Mouse (Mus musculus) intestine, embryonic 16.5 days (tissue): Measurements from ENCODE around the gene Olfr818. TPM values are rescaled to one million over a fixed set of nuclear protein-coding genes. Genes with fewer than 3 reads are reported as not detected.
"Not testable (repeated sequence)": the region's sequence is repeated elsewhere in the genome, so short reads cannot be mapped to it uniquely, and the experiment has no call there.

Experiments
- ATAC-seq: fragments of 200-750 bp; cut with Nextera tagmentation; 2 replicates; pipeline ENCODE4 v1.8.0; 2017; ENCODE audit warnings: moderate TSS enrichment, moderate library complexity
- H3K27ac ChIP-seq: fragments of 300-500 bp; sonication (generic); 2 replicates; pipeline ENCODE4 v1.5.1; 2014; ENCODE audit warnings: mild to moderate bottlenecking, low read length
- H3K27me3 ChIP-seq: fragments of 300-500 bp; sonication (generic); replicated peaks from 2 replicates; pipeline ENCODE4 v1.6.1; 2014; ENCODE audit warnings: low read length, control low read depth, mixed read lengths; ENCODE audit not compliant: control insufficient read depth, insufficient read depth
- H3K36me3 ChIP-seq: fragments of 300-500 bp; sonication (generic); 2 replicates; pipeline ENCODE4 v1.6.1; 2014; ENCODE audit warnings: low read length, control low read depth; ENCODE audit not compliant: control insufficient read depth, insufficient read depth
- H3K4me1 ChIP-seq: fragments of 300-500 bp; sonication (generic); 2 replicates; pipeline ENCODE4 v1.6.1; 2014; ENCODE audit warnings: low read length, control low read depth, mixed read lengths; ENCODE audit not compliant: control insufficient read depth, insufficient read depth
- H3K4me2 ChIP-seq: fragments of 300-500 bp; sonication (generic); 2 replicates; pipeline ENCODE4 v1.6.1; 2014; ENCODE audit warnings: low read depth, low read length, control low read depth
- H3K4me3 ChIP-seq: fragments of 300-500 bp; sonication (generic); 2 replicates; pipeline ENCODE4 v1.5.1; 2014; ENCODE audit warnings: mild to moderate bottlenecking, low read length
- H3K9ac ChIP-seq: fragments of 300-500 bp; sonication (generic); 2 replicates; pipeline ENCODE4 v1.6.1; 2014; ENCODE audit warnings: low read depth, low read length
- H3K9me3 ChIP-seq: fragments of 300-500 bp; sonication (generic); 2 replicates; pipeline ENCODE4 v1.6.1; 2016; ENCODE audit warnings: low read length, control low read depth; ENCODE audit not compliant: control insufficient read depth
- WGBS: fragments of 180-500 bp; shearing (Covaris S2); extraction: QIAGEN DNeasy Blood & Tissue Kit; methylation state at CpG from one replicate; pipeline ENCODE4 v1.1.7; 2014; 5-methylcytosine and 5-hydroxymethylcytosine counted together
- polyA plus RNA-seq: library from polyadenylated mRNA; unstranded; fragments of >200 nt; fragmentation: Nextera tagmentation; extraction: Ambion mirVana; gene quantifications from 2 replicates; pipeline ENCODE4 v1.2.1, GENCODE M21; 2015

Olfr818 gene
- polyA plus RNA-seq, result not detected in 2 replicates

DNA sequence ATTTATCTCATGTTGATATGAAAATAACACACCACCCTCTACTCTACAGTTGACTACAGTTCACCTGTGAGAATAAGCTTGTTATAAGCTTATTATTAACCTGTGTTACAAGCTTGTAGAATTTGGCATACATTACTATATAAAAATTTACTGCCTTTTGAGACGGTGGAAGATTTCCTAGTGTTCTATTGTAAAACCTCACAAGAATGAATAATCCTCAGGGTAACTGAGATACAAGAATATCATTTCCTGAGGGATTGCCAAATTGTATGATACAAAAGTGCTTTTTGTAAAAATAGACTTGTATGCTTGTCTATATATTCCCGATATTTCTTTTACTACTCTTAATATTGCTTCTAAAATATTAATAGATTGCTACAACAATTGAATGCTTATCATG lies at the start of gene Olfr818:
Gene Olfr818 (minus strand): TSS at position 101 of the 400 bp plus-strand sequence.
- Histone ChIP-seq H3K27ac (no peak within 1 kb of the TSS), H3K9me3 (no peaks in the 10 kb centered on the region), H3K27me3 (no peaks in the 10 kb centered on the region), H3K4me1 (no peaks in the 10 kb centered on the region), H3K4me2 (no peak within 1 kb of the TSS), H3K9ac (no peak within 1 kb of the TSS), H3K4me3 (no peak within 1 kb of the TSS), H3K36me3 (no peaks in the 10 kb centered on the region)
- 90% methylated on average over 2 of the region's 2 CpGs for WGBS
- no peak for ATAC-seq

DNA sequence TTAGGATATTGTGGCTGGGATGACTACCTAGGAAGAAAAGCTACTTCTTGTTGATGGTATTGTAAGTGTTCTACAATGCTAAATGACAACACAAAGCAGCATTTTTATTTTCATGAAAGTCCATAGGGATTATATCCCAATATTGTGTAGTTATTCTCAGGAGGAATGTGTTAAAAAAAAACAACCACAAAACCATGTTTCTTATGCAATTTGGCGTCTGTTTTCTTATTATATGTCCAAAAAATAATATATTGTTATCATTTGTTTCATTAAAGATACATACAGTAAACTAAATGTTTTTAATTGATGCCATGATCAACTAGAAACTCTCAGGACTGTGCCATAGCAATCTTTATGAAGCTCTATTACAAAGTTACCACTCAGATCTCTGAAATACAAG lies 36.1 kb upstream of the Olfr818 start, which contains the start of gene Gm10310:
Gene Gm10310 (minus strand): TSS at position 101 of the 400 bp plus-strand sequence.
- not testable (repeated sequence) for ATAC-seq, H3K27ac ChIP-seq, H3K27me3 ChIP-seq, H3K9ac ChIP-seq, H3K4me2 ChIP-seq, H3K36me3 ChIP-seq, H3K4me1 ChIP-seq, H3K4me3 ChIP-seq, H3K9me3 ChIP-seq
- no CpG with 5 or more reads among the region's 1 CpGs for WGBS

DNA sequence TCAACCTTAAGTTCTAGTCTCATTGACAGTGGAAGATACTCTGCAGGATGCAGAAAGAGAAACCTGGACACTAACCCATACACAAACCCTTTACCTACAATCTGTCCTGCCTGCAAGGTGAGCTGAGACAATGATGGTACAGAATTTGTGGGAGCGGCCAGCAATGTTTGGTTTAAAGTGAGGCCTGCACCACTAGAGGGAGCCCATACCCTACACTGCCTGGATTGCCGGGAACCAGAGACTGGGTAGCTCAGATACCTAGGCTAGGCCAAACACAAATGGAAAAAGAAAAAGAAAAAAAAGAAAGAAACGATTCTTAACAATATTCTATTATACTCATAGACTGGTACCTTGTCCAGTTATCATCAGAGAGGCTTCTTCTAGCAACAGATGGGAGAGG lies 33.0 kb upstream of the Olfr818 start:
- not testable (repeated sequence) for H3K4me1 ChIP-seq, ATAC-seq, H3K4me3 ChIP-seq, H3K36me3 ChIP-seq, H3K27ac ChIP-seq, H3K9me3 ChIP-seq, H3K9ac ChIP-seq, H3K4me2 ChIP-seq, H3K27me3 ChIP-seq
- WGBS, result no CpG with 5 or more reads among the region's 3 CpGs

DNA sequence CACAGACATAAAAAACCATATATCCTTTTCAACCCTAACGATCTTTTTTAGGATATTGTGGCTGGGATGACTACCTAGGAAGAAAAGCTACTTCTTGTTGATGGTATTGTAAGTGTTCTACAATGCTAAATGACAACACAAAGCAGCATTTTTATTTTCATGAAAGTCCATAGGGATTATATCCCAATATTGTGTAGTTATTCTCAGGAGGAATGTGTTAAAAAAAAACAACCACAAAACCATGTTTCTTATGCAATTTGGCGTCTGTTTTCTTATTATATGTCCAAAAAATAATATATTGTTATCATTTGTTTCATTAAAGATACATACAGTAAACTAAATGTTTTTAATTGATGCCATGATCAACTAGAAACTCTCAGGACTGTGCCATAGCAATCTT lies 27.1 kb upstream of the Olfr818 start, which contains the start of gene Olfr247:
Gene Olfr247 (minus strand): TSS at position 101 of the 400 bp plus-strand sequence.
- H3K27ac ChIP-seq, H3K27me3 ChIP-seq, H3K9ac ChIP-seq, H3K4me1 ChIP-seq, ATAC-seq, H3K36me3 ChIP-seq, H3K4me3 ChIP-seq, H3K4me2 ChIP-seq, H3K9me3 ChIP-seq: not testable (repeated sequence)
- WGBS, result no CpG with 5 or more reads among the region's 2 CpGs

DNA sequence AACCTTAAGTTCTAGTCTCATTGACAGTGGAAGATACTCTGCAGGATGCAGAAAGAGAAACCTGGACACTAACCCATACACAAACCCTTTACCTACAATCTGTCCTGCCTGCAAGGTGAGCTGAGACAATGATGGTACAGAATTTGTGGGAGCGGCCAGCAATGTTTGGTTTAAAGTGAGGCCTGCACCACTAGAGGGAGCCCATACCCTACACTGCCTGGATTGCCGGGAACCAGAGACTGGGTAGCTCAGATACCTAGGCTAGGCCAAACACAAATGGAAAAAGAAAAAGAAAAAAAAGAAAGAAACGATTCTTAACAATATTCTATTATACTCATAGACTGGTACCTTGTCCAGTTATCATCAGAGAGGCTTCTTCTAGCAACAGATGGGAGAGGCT lies 24.1 kb upstream of the Olfr818 start:
- H3K4me2 ChIP-seq, H3K27me3 ChIP-seq, H3K27ac ChIP-seq, H3K4me3 ChIP-seq, H3K36me3 ChIP-seq, H3K9me3 ChIP-seq, H3K4me1 ChIP-seq, H3K9ac ChIP-seq: not testable (repeated sequence)
- ATAC-seq, result peak; percentile 56; the same call in 1 of the 2 replicates
- no CpG with 5 or more reads among the region's 3 CpGs for WGBS

DNA sequence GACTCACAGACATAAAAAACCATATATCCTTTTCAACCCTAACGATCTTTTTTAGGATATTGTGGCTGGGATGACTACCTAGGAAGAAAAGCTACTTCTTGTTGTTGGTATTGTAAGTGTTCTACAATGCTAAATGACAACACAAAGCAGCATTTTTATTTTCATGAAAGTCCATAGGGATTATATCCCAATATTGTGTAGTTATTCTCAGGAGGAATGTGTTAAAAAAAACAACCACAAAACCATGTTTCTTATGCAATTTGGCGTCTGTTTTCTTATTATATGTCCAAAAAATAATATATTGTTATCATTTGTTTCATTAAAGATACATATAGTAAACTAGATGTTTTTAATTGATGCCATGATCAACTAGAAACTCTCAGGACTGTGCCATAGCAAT lies 18.3 kb upstream of the Olfr818 start, which contains the start of gene Olfr819:
Gene Olfr819 (minus strand): TSS at position 101 of the 400 bp plus-strand sequence.
- not testable (repeated sequence) for H3K4me3 ChIP-seq, H3K9ac ChIP-seq, H3K36me3 ChIP-seq, H3K27me3 ChIP-seq, H3K4me1 ChIP-seq, H3K27ac ChIP-seq, H3K9me3 ChIP-seq, ATAC-seq, H3K4me2 ChIP-seq
- WGBS, result 80% methylated on average over 2 of the region's 2 CpGs

DNA sequence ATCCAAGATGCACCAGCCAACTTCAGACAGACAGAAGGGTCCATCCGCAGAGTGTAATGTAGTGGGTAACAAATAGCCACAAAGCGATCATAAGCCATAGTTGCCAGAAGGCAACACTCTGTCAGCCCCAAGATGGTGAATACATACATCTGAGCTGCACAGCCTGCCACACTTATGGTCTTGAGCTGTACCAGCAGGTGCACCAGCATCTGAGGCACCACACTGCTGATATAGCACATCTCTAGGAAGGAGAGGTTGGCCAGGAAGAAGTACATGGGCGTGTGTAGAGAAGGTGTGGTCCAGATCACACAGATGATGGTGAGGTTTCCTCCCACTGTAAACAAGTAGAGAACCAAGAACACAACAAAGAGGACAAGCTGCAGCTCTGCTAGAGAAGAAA lies 17.3 kb upstream of the Olfr818 start:
- H3K4me2 ChIP-seq, H3K9me3 ChIP-seq, ATAC-seq, H3K27ac ChIP-seq, H3K4me3 ChIP-seq, H3K36me3 ChIP-seq, H3K9ac ChIP-seq, H3K27me3 ChIP-seq, H3K4me1 ChIP-seq: not testable (repeated sequence)
- 85% methylated on average over 2 of the region's 3 CpGs for WGBS

DNA sequence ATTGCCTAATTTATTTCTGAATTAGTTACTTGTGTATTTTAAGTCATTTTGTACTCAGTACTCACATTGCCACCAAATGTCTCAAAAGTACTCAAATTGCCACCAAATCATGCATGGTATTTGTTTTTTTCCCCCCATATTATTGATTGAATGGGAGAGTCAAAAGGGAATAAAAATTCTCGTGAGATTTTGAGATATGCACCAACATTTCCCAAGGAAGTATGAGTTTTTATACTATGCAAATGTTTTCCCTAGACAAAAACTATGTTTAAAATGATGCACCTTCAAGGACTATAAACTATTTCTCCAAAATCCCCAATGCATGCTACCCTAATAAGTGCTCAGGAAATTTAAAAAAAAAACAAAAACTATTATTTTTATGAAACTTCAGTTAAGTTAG lies 33.4 kb downstream of the Olfr818 start, which contains the start of gene Olfr816:
Gene Olfr816 (minus strand): TSS at position 101 of the 400 bp plus-strand sequence.
- no peaks in the 10 kb centered on the region for H3K4me1 ChIP-seq
- WGBS, result 55% methylated on average over 1 of the region's 1 CpGs

DNA sequence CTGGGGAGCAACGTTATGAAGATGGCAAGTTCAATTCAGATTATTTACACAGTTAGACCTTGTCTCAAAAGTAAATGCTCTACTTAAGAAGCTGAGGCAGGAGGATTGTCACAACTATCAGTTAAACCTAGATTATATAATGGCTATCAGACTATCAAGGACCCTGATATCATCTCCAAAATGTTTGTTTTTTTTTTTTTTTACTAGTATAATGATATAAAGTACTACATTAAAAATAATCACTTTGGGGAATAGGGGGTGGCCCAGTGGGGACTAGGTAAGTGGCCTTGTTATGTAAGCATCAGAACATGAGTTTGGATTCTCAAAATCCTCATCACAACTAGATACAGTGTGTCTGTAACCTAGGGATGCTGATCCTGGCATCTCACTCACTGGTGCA lies 43.1 kb downstream of the Olfr818 start, which contains the start of gene Olfr815:
Gene Olfr815 (minus strand): TSS at position 101 of the 400 bp plus-strand sequence.
- H3K27me3 ChIP-seq, H3K4me2 ChIP-seq, ATAC-seq, H3K9ac ChIP-seq, H3K4me1 ChIP-seq, H3K27ac ChIP-seq, H3K4me3 ChIP-seq, H3K9me3 ChIP-seq, H3K36me3 ChIP-seq: not testable (repeated sequence)
- no CpG with 5 or more reads among the region's 1 CpGs for WGBS

More for the DNA sequence above, 33.4 kb downstream of the Olfr818 start, which contains the start of gene Olfr816:
- H3K4me3 ChIP-seq, result no peak within 1 kb of the TSS
- H3K9ac ChIP-seq, result no peak within 1 kb of the TSS
- no peak within 1 kb of the TSS for H3K27ac ChIP-seq
- no peak within 1 kb of the TSS for H3K4me2 ChIP-seq
- H3K36me3 ChIP-seq, result no peaks in the 10 kb centered on the region
- no peak for ATAC-seq
- H3K27me3 ChIP-seq, result no peaks in the 10 kb centered on the region
- H3K9me3 ChIP-seq, result no peaks in the 10 kb centered on the region
